11 mouse cellular contexts compared by ENCODE assay signal in the genomic region with DNA sequence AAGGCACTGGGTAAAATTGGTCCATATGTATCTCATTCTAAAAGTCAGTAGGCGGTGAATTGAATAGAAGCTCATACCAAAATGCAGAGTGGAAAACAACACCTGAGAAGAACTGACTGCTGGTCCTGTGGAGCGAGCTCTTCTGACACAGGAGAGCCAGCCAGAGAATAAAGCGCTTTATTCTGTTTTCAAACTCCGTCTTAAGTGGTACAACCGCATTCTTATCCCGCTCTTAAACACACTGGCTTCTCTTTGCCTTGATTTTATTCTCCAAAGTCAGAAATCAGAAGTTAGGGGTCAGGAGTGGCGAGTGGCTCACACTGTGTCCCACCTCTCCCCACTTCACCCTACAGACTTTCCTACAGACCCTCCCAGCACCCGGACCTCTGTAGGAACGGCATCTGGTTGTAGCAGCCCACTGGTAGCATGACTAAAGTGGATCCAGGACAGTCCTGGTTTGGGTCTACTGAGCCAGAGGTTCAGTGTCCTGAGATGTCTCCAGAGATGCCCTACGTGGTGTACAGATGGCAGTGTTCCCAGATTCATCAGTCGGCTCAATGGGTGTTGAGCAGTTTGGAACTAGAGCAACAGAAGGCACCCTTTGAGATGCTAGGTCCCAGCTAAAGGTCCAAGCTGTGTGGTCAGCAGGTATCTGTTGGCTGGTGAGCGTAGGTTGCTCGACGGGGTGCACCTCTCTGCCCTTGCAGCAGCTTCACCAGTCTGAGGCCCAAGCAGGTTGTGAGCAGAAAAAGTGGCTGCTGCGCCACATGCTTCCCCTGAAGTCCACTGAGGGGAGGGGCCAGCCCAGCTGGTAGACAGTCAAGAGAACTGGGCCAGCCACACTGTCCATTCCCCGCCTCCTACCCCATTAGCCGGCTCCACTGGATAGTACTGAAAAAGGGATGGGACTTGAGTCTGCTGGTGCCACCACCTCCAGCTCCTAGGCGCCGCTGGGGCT. TPM values are rescaled to one million over a fixed set of nuclear protein-coding genes. Genes with fewer than 3 reads are reported as not detected.
DNase-seq lines count a peak whose midpoint lies in the region; ATAC-seq and TF ChIP-seq lines count a peak whose summit lies in the region.
"Had no signal": no experiment of that assay in that cellular context is flagged by ENCODE, and none has a peak within 500 bp of the region (broad histone marks: within the 10 kb centered on the region; RNA-seq: fewer than 3 reads in every experiment).

No protein-coding gene starts in this region.

- no peak for TF ChIP-seq CTCF in lung, postnatal 0 days (IDR thresholded peaks at IDR 0.05)
- no peak for TF ChIP-seq CTCF in lung, adult 2 months (IDR thresholded peaks at IDR 0.05; ENCODE audit: insufficient read depth, low read length)

- H3K27ac ChIP-seq in heart, embryonic 10.5 days, result peak overlapping the region; percentile 32; the same call in 1 of the 2 replicates
- no peak overlapping the region; the same call in 1 of the 2 replicates for H3K27ac ChIP-seq in lung, postnatal 0 days (ENCODE audit: low read length)
- H3K27ac ChIP-seq: left cerebral cortex, adult 2 months; midbrain, embryonic 12.5 days had no signal

- H3K4me1 ChIP-seq in heart, embryonic 10.5 days, result peaks cover 17% of the 10 kb centered on the region
- no peaks in the 10 kb centered on the region; the same call in 1 of the 2 replicates for H3K4me1 ChIP-seq in lung, postnatal 0 days (ENCODE audit: insufficient read depth, low read depth, low read length)
- H3K4me1 ChIP-seq in lung, adult 2 months (ENCODE audit: control insufficient read depth, insufficient read depth, low read length), result no peaks in the 10 kb centered on the region
- H3K4me1 ChIP-seq: midbrain, embryonic 12.5 days had no signal

- H3K36me3 ChIP-seq in heart, embryonic 10.5 days, result peaks cover 41% of the 10 kb centered on the region
- H3K36me3 ChIP-seq in lung, postnatal 0 days (ENCODE audit: insufficient read depth, low read length), result peaks cover 34% of the 10 kb centered on the region

- no peak for TF ChIP-seq POLR2A in lung, adult 2 months (IDR thresholded peaks at IDR 0.05; ENCODE audit: borderline replicate concordance, extremely low read depth, low read depth, low read length)

- H3K9me3 ChIP-seq in heart, embryonic 10.5 days, result no peaks in the 10 kb centered on the region
- H3K9me3 ChIP-seq in lung, postnatal 0 days (ENCODE audit: low read length), result no peaks in the 10 kb centered on the region
- H3K9me3 ChIP-seq: midbrain, embryonic 12.5 days had no signal

- H3K27me3 ChIP-seq in heart, embryonic 10.5 days (ENCODE audit: insufficient read depth, poor library complexity, severe bottlenecking), result peaks cover 19% of the 10 kb centered on the region
- no peaks in the 10 kb centered on the region for H3K27me3 ChIP-seq in lung, postnatal 0 days (replicated peaks; ENCODE audit: insufficient read depth, low read length)

- 72% methylated on average over 19 of the region's 19 CpGs for WGBS in heart, embryonic 10.5 days
- 46% methylated on average over 19 of the region's 19 CpGs for WGBS in lung, postnatal 0 days
- 57% methylated on average over 19 of the region's 19 CpGs for WGBS in lung, adult 2 months

- no peak for DNase-seq in cerebellum, adult 8-10 months
- no peak for DNase-seq in heart, embryonic 10.5 days (ENCODE audit: low spot score)
- DNase-seq in heart, adult 9 months (ENCODE audit: low spot score in 2 of 2), result no peak
- peak; percentile 57 for DNase-seq in lung, postnatal 0 days (ENCODE audit: low spot score)
- no peak for DNase-seq in lung, adult 2 months
- DNase-seq in retina, embryonic 14.5 days (ENCODE audit: low spot score), result peak; percentile 36
- DNase-seq in T-cell, adult 2 months (ENCODE audit: low spot score), result no peak
- DNase-seq: spleen, adult 18-20 months had no signal

- no peak for TF ChIP-seq EP300 in lung, postnatal 0 days (IDR thresholded peaks at IDR 0.05)

- no peak overlapping the region for H3K9ac ChIP-seq in lung, postnatal 0 days (replicated peaks; ENCODE audit: low read depth)
- H3K9ac ChIP-seq: midbrain, embryonic 12.5 days had no signal

- H3K4me2 ChIP-seq in lung, postnatal 0 days (replicated peaks; ENCODE audit: low read depth, low read length), result 0 out of 2 replicates have a peak overlapping the region, but pooled peaks have one; percentile 3
- H3K4me2 ChIP-seq: midbrain, embryonic 12.5 days had no signal

- no peak overlapping the region for H3K4me3 ChIP-seq in heart, embryonic 10.5 days
- no peak overlapping the region for H3K4me3 ChIP-seq in lung, postnatal 0 days (ENCODE audit: low read depth, low read length)
- H3K4me3 ChIP-seq in lung, adult 2 months (replicated peaks; ENCODE audit: extremely low read depth, low read depth, low read length), result no peak overlapping the region
- H3K4me3 ChIP-seq: left cerebral cortex, adult 2 months; midbrain, embryonic 12.5 days had no signal

- peak; percentile 42; the same call in 1 of the 2 replicates for ATAC-seq in cerebellum, adult (ENCODE audit: insufficient number of reproducible peaks, low FRiP score, low TSS enrichment)
- ATAC-seq in lung, postnatal 0 days, result peak; percentile 67

RNA-seq across cellular contexts. Expression of gene Rps6kl1, which starts 15.3 kb away (rescaled TPM):
- 1.4 and 1.5 TPM in 2 replicates for polyA plus RNA-seq in heart, embryonic 10.5 days (2016; fragmentation: Nextera tagmentation; extraction: Ambion mirVana)
- polyA plus RNA-seq in lung, postnatal 0 days (2015; fragmentation: Nextera tagmentation; extraction: Ambion mirVana), result 0.82 and 0.83 TPM in 2 replicates
- polyA plus RNA-seq in lung, adult 2 months (2012; rRNA removed), result 1.1 and 1.4 TPM in 2 replicates

RNA-seq across cellular contexts. Expression of gene Dlst, which starts 25.2 kb away (rescaled TPM):
- 162 and 217 TPM in 2 replicates for polyA plus RNA-seq in heart, embryonic 10.5 days (2016; fragmentation: Nextera tagmentation; extraction: Ambion mirVana)
- polyA plus RNA-seq in lung, postnatal 0 days (2015; fragmentation: Nextera tagmentation; extraction: Ambion mirVana), result 70.7 and 72.5 TPM in 2 replicates
- 62.8 and 88.7 TPM in 2 replicates for polyA plus RNA-seq in lung, adult 2 months (2012; rRNA removed)

RNA-seq across cellular contexts. Expression of gene Prox2, which starts 25.2 kb away (rescaled TPM):
- polyA plus RNA-seq in heart, embryonic 10.5 days (2016; fragmentation: Nextera tagmentation; extraction: Ambion mirVana), result 1.9 and 2.6 TPM in 2 replicates
- polyA plus RNA-seq in lung, postnatal 0 days (2015; fragmentation: Nextera tagmentation; extraction: Ambion mirVana), result 3.7 and 5.6 TPM in 2 replicates
- polyA plus RNA-seq in lung, adult 2 months (2012; rRNA removed), result 2.6 and 2.8 TPM in 2 replicates

RNA-seq across cellular contexts. Expression of gene Pgf, which starts 41.8 kb away (rescaled TPM):
- polyA plus RNA-seq in heart, embryonic 10.5 days (2016; fragmentation: Nextera tagmentation; extraction: Ambion mirVana), result 9.3 and 13.6 TPM in 2 replicates
- polyA plus RNA-seq in lung, postnatal 0 days (2015; fragmentation: Nextera tagmentation; extraction: Ambion mirVana), result 12.7 and 19.0 TPM in 2 replicates
- 3.0 and 3.6 TPM in 2 replicates for polyA plus RNA-seq in lung, adult 2 months (2012; rRNA removed)

Comparison
In these comparisons a context has a peak if more than half of its experiments do, and no peak if none do; other contexts are left out.
1. DNase-seq: peak in lung, postnatal 0 days (single experiment) and retina, embryonic 14.5 days (single experiment); none in cerebellum, adult 8-10 months (single experiment), heart, embryonic 10.5 days (single experiment), heart, adult 9 months (0 of 2), lung, adult 2 months (single experiment) and T-cell, adult 2 months (single experiment).